Mouse (Mus musculus): ENCODE results near the gene Ganab. TPM values are rescaled to one million over a fixed set of nuclear protein-coding genes. Genes with fewer than 3 reads are reported as not detected.

Gene Ganab
- total RNA-seq, 2 experiments from 2014 or later, result 12.7 to 20.4 TPM

GRCm38 (mm10) chr19:8954171-8954570 is 56.3 kb downstream of the Ganab start:
- no peak for ATAC-seq (replicated peaks; ENCODE audit: low FRiP score, poor library complexity, severe bottlenecking)

GRCm38 (mm10) chr19:8962256-8962655 is 64.4 kb downstream of the Ganab start:
- ATAC-seq (replicated peaks; ENCODE audit: low FRiP score, poor library complexity, severe bottlenecking), result no peak

GRCm38 (mm10) chr19:8965075-8965474 is 67.2 kb downstream of the Ganab start:
- ATAC-seq (replicated peaks; ENCODE audit: low FRiP score, poor library complexity, severe bottlenecking), result no peak

DNA sequence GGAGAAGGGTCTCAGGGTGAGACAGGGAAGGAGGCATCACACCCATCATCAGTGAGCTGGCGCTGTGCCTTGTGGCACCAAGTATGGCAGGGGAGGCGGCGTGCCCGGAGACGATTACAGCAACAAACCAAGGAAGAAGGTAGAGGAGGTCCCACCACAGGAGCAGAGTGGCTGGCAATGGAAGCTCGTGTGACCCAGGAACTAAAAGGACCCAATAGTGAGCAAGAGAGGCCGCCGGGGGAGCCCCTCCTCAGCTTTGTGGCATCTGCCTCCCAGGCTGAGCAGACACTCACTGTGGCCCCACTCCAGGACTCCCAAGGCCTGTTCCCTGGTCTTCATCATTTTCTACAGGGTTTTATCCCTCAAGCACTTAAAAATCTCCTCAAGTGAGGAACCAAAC is 67.9 kb downstream of the Ganab start:
- ATAC-seq (replicated peaks; ENCODE audit: low FRiP score, poor library complexity, severe bottlenecking), result no peak

GRCm38 (mm10) chr19:8966198-8966589 is 68.3 kb downstream of the Ganab start:
- peak; percentile 10 for ATAC-seq (replicated peaks; ENCODE audit: low FRiP score, poor library complexity, severe bottlenecking)

Other genes with a start within 250 kb of the Ganab start
Only the 30 nearest of the 33 such genes appear.
- 150 and 218 TPM in 2 replicates for gene Slc3a2, start 174.7 kb upstream of the Ganab start, total RNA-seq (2015; ENCODE audit: low replicate concordance)
- gene Slc3a2, start 174.7 kb upstream of the Ganab start, total RNA-seq (2017; ENCODE audit: low replicate concordance), result 337 and 409 TPM in 2 replicates
- 7.9 and 61.9 TPM in 2 replicates for gene Wdr74, start 162.2 kb upstream of the Ganab start, total RNA-seq (2015; ENCODE audit: low replicate concordance)
- gene Wdr74, start 162.2 kb upstream of the Ganab start, total RNA-seq (2017; ENCODE audit: low replicate concordance), result 15.3 and 18.3 TPM in 2 replicates
- gene 1700092M07Rik, start 157.4 kb upstream of the Ganab start, total RNA-seq (2015; ENCODE audit: low replicate concordance), result not detected in 2 replicates
- gene 1700092M07Rik, start 157.4 kb upstream of the Ganab start, total RNA-seq (2017; ENCODE audit: low replicate concordance), result not detected in 2 replicates
- gene Stx5a, start 156.7 kb upstream of the Ganab start, total RNA-seq (2015; ENCODE audit: low replicate concordance), result 105 and 119 TPM in 2 replicates
- 161 and 226 TPM in 2 replicates for gene Stx5a, start 156.7 kb upstream of the Ganab start, total RNA-seq (2017; ENCODE audit: low replicate concordance)
- gene Nxf1, start 141.0 kb upstream of the Ganab start, total RNA-seq (2015; ENCODE audit: low replicate concordance), result 135 and 146 TPM in 2 replicates
- gene Nxf1, start 141.0 kb upstream of the Ganab start, total RNA-seq (2017; ENCODE audit: low replicate concordance), result 35.0 and 81.7 TPM in 2 replicates
- 9.4 and 11.0 TPM in 2 replicates for gene Tmem223, start 127.1 kb upstream of the Ganab start, total RNA-seq (2015; ENCODE audit: low replicate concordance)
- gene Tmem223, start 127.1 kb upstream of the Ganab start, total RNA-seq (2017; ENCODE audit: low replicate concordance), result 3.1 and 6.8 TPM in 2 replicates
- 55.1 and 59.6 TPM in 2 replicates for gene Tmem179b, start 123.6 kb upstream of the Ganab start, total RNA-seq (2015; ENCODE audit: low replicate concordance)
- gene Tmem179b, start 123.6 kb upstream of the Ganab start, total RNA-seq (2017; ENCODE audit: low replicate concordance), result 24.3 and 37.4 TPM in 2 replicates
- gene Taf6l, start 111.7 kb upstream of the Ganab start, total RNA-seq (2015; ENCODE audit: low replicate concordance), result 1.2 and 5.9 TPM in 2 replicates
- 1.0 and 9.5 TPM in 2 replicates for gene Taf6l, start 111.7 kb upstream of the Ganab start, total RNA-seq (2017; ENCODE audit: low replicate concordance)
- 21.5 and 23.0 TPM in 2 replicates for gene Polr2g, start 99.5 kb upstream of the Ganab start, total RNA-seq (2015; ENCODE audit: low replicate concordance)
- gene Polr2g, start 99.5 kb upstream of the Ganab start, total RNA-seq (2017; ENCODE audit: low replicate concordance), result 9.9 and 20.1 TPM in 2 replicates
- gene Zbtb3, start 95.5 kb upstream of the Ganab start, total RNA-seq (2015; ENCODE audit: low replicate concordance), result 0.42 TPM in 1 of 2 replicates, not detected in the other
- 0.60 TPM in 1 of 2 replicates, not detected in the other for gene Zbtb3, start 95.5 kb upstream of the Ganab start, total RNA-seq (2017; ENCODE audit: low replicate concordance)
- gene Ttc9c, start 78.7 kb upstream of the Ganab start, total RNA-seq (2015; ENCODE audit: low replicate concordance), result 10.0 and 13.6 TPM in 2 replicates
- 13.8 and 20.1 TPM in 2 replicates for gene Ttc9c, start 78.7 kb upstream of the Ganab start, total RNA-seq (2017; ENCODE audit: low replicate concordance)
- gene Hnrnpul2, start 78.1 kb upstream of the Ganab start, total RNA-seq (2015; ENCODE audit: low replicate concordance), result 14.4 and 27.4 TPM in 2 replicates
- gene Hnrnpul2, start 78.1 kb upstream of the Ganab start, total RNA-seq (2017; ENCODE audit: low replicate concordance), result 42.6 and 58.0 TPM in 2 replicates
- gene AC129217.1, start 68.3 kb upstream of the Ganab start, total RNA-seq (2015; ENCODE audit: low replicate concordance), result 4.2 TPM in 1 of 2 replicates, not detected in the other
- 14.8 TPM in 1 of 2 replicates, not detected in the other for gene AC129217.1, start 68.3 kb upstream of the Ganab start, total RNA-seq (2017; ENCODE audit: low replicate concordance)
- gene Bscl2, start 60.6 kb upstream of the Ganab start, total RNA-seq (2015; ENCODE audit: low replicate concordance), result 28.8 and 40.3 TPM in 2 replicates
- 12.7 and 16.4 TPM in 2 replicates for gene Bscl2, start 60.6 kb upstream of the Ganab start, total RNA-seq (2017; ENCODE audit: low replicate concordance)
- gene Gng3, start 58.9 kb upstream of the Ganab start, total RNA-seq (2015; ENCODE audit: low replicate concordance), result not detected in 2 replicates
- 0.56 TPM in 1 of 2 replicates, not detected in the other for gene Gng3, start 58.9 kb upstream of the Ganab start, total RNA-seq (2017; ENCODE audit: low replicate concordance)
- gene Lrrn4cl, start 47.3 kb upstream of the Ganab start, total RNA-seq (2015; ENCODE audit: low replicate concordance), result not detected in 2 replicates
- not detected in 2 replicates for gene Lrrn4cl, start 47.3 kb upstream of the Ganab start, total RNA-seq (2017; ENCODE audit: low replicate concordance)
- 18.6 and 20.6 TPM in 2 replicates for gene Ubxn1, start 26.6 kb upstream of the Ganab start, total RNA-seq (2015; ENCODE audit: low replicate concordance)
- 43.0 and 65.7 TPM in 2 replicates for gene Ubxn1, start 26.6 kb upstream of the Ganab start, total RNA-seq (2017; ENCODE audit: low replicate concordance)
- 1.5 and 8.4 TPM in 2 replicates for gene Uqcc3, start 17.1 kb upstream of the Ganab start, total RNA-seq (2015; ENCODE audit: low replicate concordance)
- 11.8 and 12.3 TPM in 2 replicates for gene Uqcc3, start 17.1 kb upstream of the Ganab start, total RNA-seq (2017; ENCODE audit: low replicate concordance)
- gene Lbhd1, start 14.3 kb upstream of the Ganab start, total RNA-seq (2015; ENCODE audit: low replicate concordance), result 24.2 and 24.4 TPM in 2 replicates
- gene Lbhd1, start 14.3 kb upstream of the Ganab start, total RNA-seq (2017; ENCODE audit: low replicate concordance), result 6.0 and 23.1 TPM in 2 replicates
- not detected in 2 replicates for gene Gm49403, start 14.1 kb upstream of the Ganab start, total RNA-seq (2015; ENCODE audit: low replicate concordance)
- not detected in 2 replicates for gene Gm49403, start 14.1 kb upstream of the Ganab start, total RNA-seq (2017; ENCODE audit: low replicate concordance)
- gene 1810009A15Rik, start 9.2 kb upstream of the Ganab start, total RNA-seq (2015; ENCODE audit: low replicate concordance), result 14.6 and 21.3 TPM in 2 replicates
- gene 1810009A15Rik, start 9.2 kb upstream of the Ganab start, total RNA-seq (2017; ENCODE audit: low replicate concordance), result 13.5 and 23.3 TPM in 2 replicates
- not detected in 2 replicates for gene Gm49416, start 9.1 kb upstream of the Ganab start, total RNA-seq (2015; ENCODE audit: low replicate concordance)
- not detected in 2 replicates for gene Gm49416, start 9.1 kb upstream of the Ganab start, total RNA-seq (2017; ENCODE audit: low replicate concordance)
- 2.3 and 7.1 TPM in 2 replicates for gene Ints5, start 5.1 kb upstream of the Ganab start, total RNA-seq (2015; ENCODE audit: low replicate concordance)
- 4.7 and 5.4 TPM in 2 replicates for gene Ints5, start 5.1 kb upstream of the Ganab start, total RNA-seq (2017; ENCODE audit: low replicate concordance)
- gene B3gat3, start 22.3 kb downstream of the Ganab start, total RNA-seq (2015; ENCODE audit: low replicate concordance), result 12.5 and 14.2 TPM in 2 replicates
- 11.1 and 12.4 TPM in 2 replicates for gene B3gat3, start 22.3 kb downstream of the Ganab start, total RNA-seq (2017; ENCODE audit: low replicate concordance)
- gene Rom1, start 31.3 kb downstream of the Ganab start, total RNA-seq (2015; ENCODE audit: low replicate concordance), result 1.2 TPM in 1 of 2 replicates, not detected in the other
- gene Rom1, start 31.3 kb downstream of the Ganab start, total RNA-seq (2017; ENCODE audit: low replicate concordance), result 1.7 and 3.0 TPM in 2 replicates
- gene Eml3, start 31.5 kb downstream of the Ganab start, total RNA-seq (2015; ENCODE audit: low replicate concordance), result 1.7 and 4.8 TPM in 2 replicates
- gene Eml3, start 31.5 kb downstream of the Ganab start, total RNA-seq (2017; ENCODE audit: low replicate concordance), result 6.3 and 8.3 TPM in 2 replicates
- gene Mta2, start 43.8 kb downstream of the Ganab start, total RNA-seq (2015; ENCODE audit: low replicate concordance), result 16.9 and 22.8 TPM in 2 replicates
- gene Mta2, start 43.8 kb downstream of the Ganab start, total RNA-seq (2017; ENCODE audit: low replicate concordance), result 39.5 and 54.4 TPM in 2 replicates
- gene Tut1, start 55.8 kb downstream of the Ganab start, total RNA-seq (2015; ENCODE audit: low replicate concordance), result 1.0 and 2.7 TPM in 2 replicates
- 2.3 and 6.8 TPM in 2 replicates for gene Tut1, start 55.8 kb downstream of the Ganab start, total RNA-seq (2017; ENCODE audit: low replicate concordance)
- 181 and 213 TPM in 2 replicates for gene Eef1g, start 69.0 kb downstream of the Ganab start, total RNA-seq (2015; ENCODE audit: low replicate concordance)
- 105 and 149 TPM in 2 replicates for gene Eef1g, start 69.0 kb downstream of the Ganab start, total RNA-seq (2017; ENCODE audit: low replicate concordance)
- 19.0 and 20.0 TPM in 2 replicates for gene Ahnak, start 91.2 kb downstream of the Ganab start, total RNA-seq (2015; ENCODE audit: low replicate concordance)
- 24.3 and 30.2 TPM in 2 replicates for gene Ahnak, start 91.2 kb downstream of the Ganab start, total RNA-seq (2017; ENCODE audit: low replicate concordance)

Measured in erythroblast, adult 5-6 weeks (primary cell).